9 mouse cellular contexts compared by ENCODE assay signal in genomic region chr11:54304471-54304873, GRCm38 (mm10). TPM values are rescaled to one million over a fixed set of nuclear protein-coding genes. Genes with fewer than 3 reads are reported as not detected.
DNase-seq lines count a peak whose midpoint lies in the region; ATAC-seq and TF ChIP-seq lines count a peak whose summit lies in the region.
"Had no signal": no experiment of that assay in that cellular context is flagged by ENCODE, and none has a peak within 500 bp of the region (broad histone marks: within the 10 kb centered on the region; RNA-seq: fewer than 3 reads in every experiment).

No protein-coding gene starts in this region.

- H3K9me3 ChIP-seq in heart, embryonic 12.5 days (replicated peaks) = no peaks in the 10 kb centered on the region
- no peaks in the 10 kb centered on the region for H3K9me3 ChIP-seq in forebrain, postnatal 0 days (ENCODE audit: low read length)
- no peaks in the 10 kb centered on the region for H3K9me3 ChIP-seq in midbrain, embryonic 10.5 days (replicated peaks)
- H3K9me3 ChIP-seq: G1E had no signal

- ATAC-seq in heart, embryonic 12.5 days (ENCODE audit: insufficient number of reproducible peaks, low FRiP score) = no peak
- no peak; the same call in 1 of the 2 replicates for ATAC-seq in forebrain, postnatal 0 days
- ATAC-seq in megakaryocyte progenitor cell, adult 5-6 weeks (replicated peaks; ENCODE audit: poor library complexity) = no peak

- H3K36me3 ChIP-seq in heart, embryonic 12.5 days = no peaks in the 10 kb centered on the region
- no peaks in the 10 kb centered on the region for H3K36me3 ChIP-seq in forebrain, postnatal 0 days (ENCODE audit: insufficient read depth)
- no peaks in the 10 kb centered on the region for H3K36me3 ChIP-seq in midbrain, embryonic 10.5 days
- H3K36me3 ChIP-seq: G1E had no signal

- H3K27me3 ChIP-seq in heart, embryonic 12.5 days (replicated peaks) = peaks cover 40% of the 10 kb centered on the region
- no peaks in the 10 kb centered on the region for H3K27me3 ChIP-seq in forebrain, postnatal 0 days (ENCODE audit: insufficient read depth, low read length)
- peaks cover 12% of the 10 kb centered on the region for H3K27me3 ChIP-seq in midbrain, embryonic 10.5 days (ENCODE audit: low read depth, poor library complexity, severe bottlenecking)

- DNase-seq in heart, adult 9 months (ENCODE audit: low spot score in 2 of 2) = no peak
- peak; percentile 11 for DNase-seq in NIH3T3 (ENCODE audit: low read depth)
- DNase-seq in forebrain, postnatal 0 days = peak; percentile 62
- DNase-seq in midbrain, embryonic 10.5 days (ENCODE audit: low spot score) = no peak
- DNase-seq in thymus, postnatal 14 days = no peak
- DNase-seq in lung, postnatal 36 days = no peak

- no peak overlapping the region for H3K27ac ChIP-seq in heart, embryonic 12.5 days (ENCODE audit: poor library complexity, severe bottlenecking)
- H3K27ac ChIP-seq in forebrain, postnatal 0 days (ENCODE audit: low read depth, low read length) = peak overlapping the region; percentile 86
- peak overlapping the region; percentile 95 for H3K27ac ChIP-seq in midbrain, embryonic 10.5 days (replicated peaks)

- H3K9ac ChIP-seq in heart, embryonic 12.5 days = peak overlapping the region; percentile 38
- peak overlapping the region; percentile 94 for H3K9ac ChIP-seq in forebrain, postnatal 0 days

- TF ChIP-seq CTCF in forebrain, postnatal 0 days (IDR thresholded peaks at IDR 0.05; ENCODE audit: low read depth) = peak; percentile 39; the same call in 1 of the 2 replicates

- H3K4me1 ChIP-seq in heart, embryonic 12.5 days (replicated peaks) = peaks cover 11% of the 10 kb centered on the region
- peaks cover 13% of the 10 kb centered on the region for H3K4me1 ChIP-seq in forebrain, postnatal 0 days (ENCODE audit: insufficient read depth)
- H3K4me1 ChIP-seq in midbrain, embryonic 10.5 days = peaks cover 45% of the 10 kb centered on the region

- peak overlapping the region; percentile 51 for H3K4me3 ChIP-seq in heart, embryonic 12.5 days
- H3K4me3 ChIP-seq in forebrain, postnatal 0 days (ENCODE audit: low read depth, low read length) = peak overlapping the region; percentile 72
- peak overlapping the region; percentile 90 for H3K4me3 ChIP-seq in midbrain, embryonic 10.5 days

- 4% methylated on average over 7 of the region's 7 CpGs for WGBS in heart, embryonic 12.5 days
- 3% methylated on average over 7 of the region's 7 CpGs for WGBS in forebrain, postnatal 0 days
- 2% methylated on average over 7 of the region's 7 CpGs for WGBS in midbrain, embryonic 10.5 days

- H3K4me2 ChIP-seq in heart, embryonic 12.5 days = peak overlapping the region; percentile 88
- H3K4me2 ChIP-seq in forebrain, postnatal 0 days (ENCODE audit: low read depth) = peak overlapping the region; percentile 74

RNA-seq across cellular contexts. Expression of gene Acsl6, which starts 0.9 kb away (rescaled TPM):
- 0.40 and 0.55 TPM in 2 replicates for polyA plus RNA-seq in heart, embryonic 12.5 days (2016; fragmentation: Nextera tagmentation; extraction: Ambion mirVana)
- 56.3 and 57.7 TPM in 2 replicates for total RNA-seq in forebrain, postnatal 0 days (2014; rRNA removed)
- 44.7 and 48.5 TPM in 2 replicates for polyA plus RNA-seq in forebrain, postnatal 0 days (2015; fragmentation: Nextera tagmentation; extraction: Ambion mirVana)
- polyA plus RNA-seq in midbrain, embryonic 10.5 days (2016; fragmentation: Nextera tagmentation; extraction: Ambion mirVana) = 14.4 and 20.4 TPM in 2 replicates
- total RNA-seq in megakaryocyte progenitor cell, adult 5-6 weeks (2015) = 0.86 and 3.2 TPM in 2 replicates
- total RNA-seq in megakaryocyte progenitor cell, adult 5-6 weeks (2017) = 1.2 and 3.5 TPM in 2 replicates
- polyA plus RNA-seq: G1E had no signal

RNA-seq across cellular contexts. Expression of gene Il3, which starts 37.4 kb away (rescaled TPM):
- polyA plus RNA-seq in heart, embryonic 12.5 days (2016; fragmentation: Nextera tagmentation; extraction: Ambion mirVana) = not detected in 2 replicates
- not detected in 2 replicates for total RNA-seq in forebrain, postnatal 0 days (2014; rRNA removed)
- not detected in 2 replicates for polyA plus RNA-seq in forebrain, postnatal 0 days (2015; fragmentation: Nextera tagmentation; extraction: Ambion mirVana)
- polyA plus RNA-seq in midbrain, embryonic 10.5 days (2016; fragmentation: Nextera tagmentation; extraction: Ambion mirVana) = not detected in 2 replicates
- total RNA-seq in megakaryocyte progenitor cell, adult 5-6 weeks (2015) = not detected in 2 replicates
- total RNA-seq in megakaryocyte progenitor cell, adult 5-6 weeks (2017) = not detected in 2 replicates
- polyA plus RNA-seq: G1E had no signal

RNA-seq across cellular contexts. Expression of gene Csf2, which starts 55.0 kb away (rescaled TPM):
- not detected in 2 replicates for polyA plus RNA-seq in heart, embryonic 12.5 days (2016; fragmentation: Nextera tagmentation; extraction: Ambion mirVana)
- not detected in 2 replicates for total RNA-seq in forebrain, postnatal 0 days (2014; rRNA removed)
- polyA plus RNA-seq in forebrain, postnatal 0 days (2015; fragmentation: Nextera tagmentation; extraction: Ambion mirVana) = not detected in 2 replicates
- polyA plus RNA-seq in midbrain, embryonic 10.5 days (2016; fragmentation: Nextera tagmentation; extraction: Ambion mirVana) = not detected in 2 replicates
- total RNA-seq in megakaryocyte progenitor cell, adult 5-6 weeks (2015) = not detected in 2 replicates
- total RNA-seq in megakaryocyte progenitor cell, adult 5-6 weeks (2017) = not detected in 2 replicates
- polyA plus RNA-seq: G1E had no signal

Comparison
In these comparisons a context has a peak if more than half of its experiments do, and no peak if none do; other contexts are left out.
1. DNase-seq: peak in NIH3T3 (single experiment) and forebrain, postnatal 0 days (single experiment); none in heart, adult 9 months (0 of 2), midbrain, embryonic 10.5 days (single experiment), thymus, postnatal 14 days (single experiment) and lung, postnatal 36 days (single experiment).
2. Peak in every context shown above with its lines, with median percentiles within 50 percentile points of each other: H3K4me3 ChIP-seq.